9 mouse cellular contexts compared by ENCODE assay signal in the genomic region with DNA sequence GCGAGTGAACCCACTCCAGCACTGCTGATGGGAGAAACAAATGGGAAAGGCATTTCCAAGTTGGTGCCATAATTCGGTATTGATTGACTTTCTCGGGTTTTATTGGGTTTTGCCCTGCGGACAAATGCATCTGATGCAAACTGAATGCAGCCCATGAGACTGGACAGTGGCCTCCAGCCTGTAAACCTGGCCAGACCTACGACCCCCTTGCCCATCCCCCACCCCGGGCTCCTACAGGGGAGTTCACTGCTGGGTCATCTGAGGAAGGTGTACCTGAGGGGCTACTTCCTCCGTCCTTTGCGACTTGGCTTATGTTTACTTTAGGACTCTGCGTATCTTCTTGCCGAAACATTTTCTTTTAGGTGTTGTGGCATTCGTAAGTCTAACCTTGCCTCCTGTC.
DNase-seq lines count a peak whose midpoint lies in the region; ATAC-seq lines count a peak whose summit lies in the region.
"Had no signal": no experiment of that assay in that cellular context is flagged by ENCODE, and none has a peak within 500 bp of the region (broad histone marks: within the 10 kb centered on the region; RNA-seq: fewer than 3 reads in every experiment).

No protein-coding gene starts in this region.

- H3K4me1 ChIP-seq in heart, embryonic 11.5 days (ENCODE audit: control insufficient read depth, insufficient read depth, low read length): peaks cover 23% of the 10 kb centered on the region
- peaks cover 31% of the 10 kb centered on the region for H3K4me1 ChIP-seq in embryonic facial prominence, embryonic 10.5 days
- H3K4me1 ChIP-seq in forebrain, embryonic 15.5 days: peaks cover 10% of the 10 kb centered on the region
- H3K4me1 ChIP-seq in limb, embryonic 15.5 days: peaks cover 11% of the 10 kb centered on the region

- no peaks in the 10 kb centered on the region for H3K36me3 ChIP-seq in heart, embryonic 11.5 days (ENCODE audit: control insufficient read depth, insufficient read depth, low read length)
- no peaks in the 10 kb centered on the region for H3K36me3 ChIP-seq in embryonic facial prominence, embryonic 10.5 days (replicated peaks)
- no peaks in the 10 kb centered on the region for H3K36me3 ChIP-seq in forebrain, embryonic 15.5 days
- H3K36me3 ChIP-seq in limb, embryonic 15.5 days: no peaks in the 10 kb centered on the region

- intact Hi-C loops in heart, postnatal 14 days (cut with DNase I): no loop called here

- 30% methylated on average over 11 of the region's 11 CpGs for WGBS in heart, embryonic 11.5 days (ENCODE audit: insufficient replicate concordance)
- whole genome bisulfite sequencing in embryonic facial prominence, embryonic 10.5 days: 47% methylated on average over 11 of the region's 11 CpGs
- 58% methylated on average over 11 of the region's 11 CpGs for WGBS in forebrain, embryonic 15.5 days
- 21% methylated on average over 11 of the region's 11 CpGs for WGBS in limb, embryonic 15.5 days

- ATAC-seq in heart, embryonic 11.5 days (replicated peaks; ENCODE audit: insufficient number of reproducible peaks, low FRiP score, low TSS enrichment): no peak
- ATAC-seq in forebrain, embryonic 15.5 days (replicated peaks): no peak
- no peak for ATAC-seq in limb, embryonic 15.5 days (ENCODE audit: insufficient number of reproducible peaks, low FRiP score, low TSS enrichment, low read depth)
- ATAC-seq in megakaryocyte progenitor cell, adult 5-6 weeks (replicated peaks; ENCODE audit: poor library complexity): no peak
- ATAC-seq: lung, postnatal 0 days had no signal

- H3K4me3 ChIP-seq in heart, embryonic 11.5 days (ENCODE audit: low read depth, low read length): no peak overlapping the region
- peak overlapping the region; percentile 34 for H3K4me3 ChIP-seq in embryonic facial prominence, embryonic 10.5 days
- no peak overlapping the region for H3K4me3 ChIP-seq in forebrain, embryonic 15.5 days
- H3K4me3 ChIP-seq in limb, embryonic 15.5 days: 0 out of 2 replicates have a peak overlapping the region, but pooled peaks have one; percentile 4

- no peak overlapping the region for H3K27ac ChIP-seq in heart, embryonic 11.5 days (ENCODE audit: low read depth, low read length)
- H3K27ac ChIP-seq in embryonic facial prominence, embryonic 10.5 days (replicated peaks): 0 out of 2 replicates have a peak overlapping the region, but pooled peaks have one; percentile 22
- no peak overlapping the region for H3K27ac ChIP-seq in forebrain, embryonic 15.5 days (replicated peaks)
- H3K27ac ChIP-seq in limb, embryonic 15.5 days: no peak overlapping the region

- H3K27me3 ChIP-seq in heart, embryonic 11.5 days (ENCODE audit: control insufficient read depth, insufficient read depth, low read length): peaks cover 49% of the 10 kb centered on the region
- peaks cover 92% of the 10 kb centered on the region for H3K27me3 ChIP-seq in embryonic facial prominence, embryonic 10.5 days (replicated peaks; ENCODE audit: low read depth, poor library complexity, severe bottlenecking)
- H3K27me3 ChIP-seq in forebrain, embryonic 15.5 days: peaks cover 71% of the 10 kb centered on the region
- peaks cover 64% of the 10 kb centered on the region for H3K27me3 ChIP-seq in limb, embryonic 15.5 days

- peak overlapping the region; percentile 45 for H3K4me2 ChIP-seq in heart, embryonic 11.5 days
- H3K4me2 ChIP-seq in forebrain, embryonic 15.5 days (replicated peaks): 0 out of 2 replicates have a peak overlapping the region, but pooled peaks have one; percentile 7
- peak overlapping the region; percentile 31 for H3K4me2 ChIP-seq in limb, embryonic 15.5 days

- H3K9me3 ChIP-seq in heart, embryonic 11.5 days (replicated peaks; ENCODE audit: control insufficient read depth, low read length): no peaks in the 10 kb centered on the region
- H3K9me3 ChIP-seq in embryonic facial prominence, embryonic 10.5 days: no peaks in the 10 kb centered on the region
- H3K9me3 ChIP-seq in forebrain, embryonic 15.5 days: no peaks in the 10 kb centered on the region
- no peaks in the 10 kb centered on the region for H3K9me3 ChIP-seq in limb, embryonic 15.5 days

- H3K9ac ChIP-seq in heart, embryonic 11.5 days (ENCODE audit: low read depth, low read length): no peak overlapping the region
- no peak overlapping the region for H3K9ac ChIP-seq in forebrain, embryonic 15.5 days (replicated peaks)
- no peak overlapping the region for H3K9ac ChIP-seq in limb, embryonic 15.5 days

- no peak for DNase-seq in heart, postnatal 14 days
- no peak for DNase-seq in embryonic facial prominence, embryonic 10.5 days (ENCODE audit: low spot score)
- DNase-seq in T-cell, adult 2 months (ENCODE audit: low spot score): no peak
- no peak for DNase-seq in cerebellum, adult 11 months

Comparison
In these comparisons a context has a peak if more than half of its experiments do, and no peak if none do; other contexts are left out.
1. H3K4me3 ChIP-seq: peak in embryonic facial prominence, embryonic 10.5 days (single experiment) and limb, embryonic 15.5 days (single experiment); none in heart, embryonic 11.5 days (single experiment) and forebrain, embryonic 15.5 days (single experiment).
2. Peak in every context shown above with its lines, with median percentiles within 50 percentile points of each other: H3K4me2 ChIP-seq.